Mouse (Mus musculus): ENCODE measurements around the gene Cntnap1.

DNA sequence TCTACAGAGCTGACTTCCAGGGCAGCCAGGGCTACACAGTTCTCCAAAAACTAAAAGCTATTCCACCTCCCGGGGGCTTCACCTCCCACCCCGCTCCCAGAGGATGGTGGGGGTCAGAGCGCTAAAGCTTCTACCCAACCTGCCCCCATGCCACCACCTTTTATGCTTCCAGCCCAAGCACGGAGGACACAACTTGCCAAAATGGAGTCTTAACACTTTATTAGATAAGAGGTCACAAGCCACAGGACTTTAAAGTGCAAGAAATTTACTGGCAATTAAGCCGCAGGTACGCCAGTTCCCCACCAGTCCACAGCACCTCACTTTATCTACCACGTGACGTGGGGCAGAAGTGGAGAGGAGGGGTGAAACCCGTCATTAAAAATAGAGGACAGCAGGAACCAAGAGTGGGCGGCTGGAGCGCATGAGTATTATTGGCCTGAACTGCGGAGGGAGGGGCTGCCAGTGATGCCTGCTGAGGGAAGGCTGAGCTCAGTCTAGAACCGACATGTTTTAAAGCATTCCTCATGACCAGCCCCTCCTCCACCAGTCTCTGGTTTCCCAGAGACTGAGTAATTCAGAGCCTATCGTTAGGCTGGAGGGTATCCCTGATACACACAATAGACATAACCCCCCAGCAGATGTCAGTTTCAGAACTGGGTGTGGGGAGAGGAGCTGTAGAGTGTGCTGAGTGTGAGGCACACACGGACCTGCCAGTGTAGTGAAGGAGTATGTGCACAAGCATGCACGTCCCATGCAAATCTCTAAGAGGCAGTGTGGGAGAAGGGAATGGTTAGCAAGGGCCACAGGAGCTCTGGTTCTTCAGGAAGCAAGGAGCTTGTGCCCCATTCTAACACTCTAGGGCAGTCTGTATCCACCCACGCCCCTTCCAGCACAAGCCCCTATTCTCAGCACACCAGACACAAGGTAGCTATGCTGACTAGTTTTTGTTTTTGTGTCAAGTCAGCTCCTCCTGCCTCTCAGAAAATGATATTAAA lies 20.9 kb downstream of the Cntnap1 start:
- TF ChIP-seq CTCF (IDR thresholded peaks at IDR 0.05; ENCODE audit: low read depth) (no peak), EP300 (IDR thresholded peaks at IDR 0.05; ENCODE audit: low read depth) (no peak)

Measured in liver, embryonic 14.5 days (tissue).